Mouse (Mus musculus): ENCODE data around the gene Plxna3.

- TF ChIP-seq CTCF (IDR thresholded peaks at IDR 0.05; ENCODE audit: control insufficient read depth, insufficient read depth, insufficient read length) (no peak), USF1 (IDR thresholded peaks at IDR 0.05; ENCODE audit: low read depth) (no peak)
Measured at GRCm38 (mm10) chrX:74367512-74367911, 38.6 kb downstream of the Plxna3 start.
